Mouse (Mus musculus) spleen, postnatal 0 days (tissue): ENCODE data around the gene Il31ra. TPM values are rescaled to one million over a fixed set of nuclear protein-coding genes. Genes with fewer than 3 reads are reported as not detected.

Experiments used
- polyA plus RNA-seq: library from polyadenylated mRNA; unstranded; fragments of >200 nt; fragmentation: Nextera tagmentation; extraction: Ambion mirVana; gene quantifications from 2 replicates; pipeline ENCODE4 v1.2.1, GENCODE M21; 2015

Gene Il31ra
- polyA plus RNA-seq: 0.29 and 0.46 TPM in 2 replicates

DNA sequence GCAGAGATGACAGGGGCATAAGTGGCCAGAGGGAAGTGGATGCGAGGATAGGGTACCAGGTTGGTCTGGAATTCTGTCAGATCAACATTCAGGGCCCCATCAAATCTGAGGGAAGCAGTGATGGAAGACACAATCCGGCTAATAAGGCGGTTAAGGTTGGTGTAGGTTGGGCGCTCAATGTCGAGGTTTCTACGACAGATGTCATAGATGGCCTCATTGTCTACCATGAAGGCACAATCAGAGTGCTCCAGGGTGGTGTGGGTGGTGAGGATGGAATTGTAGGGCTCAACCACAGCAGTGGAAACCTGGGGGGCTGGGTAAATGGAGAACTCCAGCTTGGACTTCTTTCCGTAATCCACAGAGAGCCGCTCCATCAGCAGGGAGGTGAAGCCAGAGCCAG is at the start of gene Il31ra:
Gene Il31ra, minus strand, starts transcription at position 101 of the 400 bp plus-strand sequence.

Other genes with a start within 250 kb of the Il31ra start
- gene Il6st, start 130.3 kb downstream of the Il31ra start, polyA plus RNA-seq: 11.6 and 12.8 TPM in 2 replicates
- gene Ddx4, start 58.1 kb upstream of the Il31ra start, polyA plus RNA-seq: 0.42 and 0.51 TPM in 2 replicates
- gene Slc38a9, start 66.4 kb upstream of the Il31ra start, polyA plus RNA-seq: 34.8 and 38.7 TPM in 2 replicates
- gene Plpp1, start 206.4 kb upstream of the Il31ra start, polyA plus RNA-seq: 70.8 and 71.0 TPM in 2 replicates